Mouse (Mus musculus): ENCODE data around the gene 4930404N11Rik. TPM values are rescaled to one million over a fixed set of nuclear protein-coding genes. Genes with fewer than 3 reads are reported as not detected.
A peak's percentile ranks its signal among the peaks of the same experiment; 100 is the strongest.

The 4930404N11Rik gene
- total RNA-seq, 2 experiments from 2014 or later = 0.92 to 0.99 TPM

GRCm38 (mm10) chr10:81334324-81334723 lies 31.3 kb downstream of the 4930404N11Rik start:
- no peak for ATAC-seq (replicated peaks; ENCODE audit: poor library complexity)

DNA sequence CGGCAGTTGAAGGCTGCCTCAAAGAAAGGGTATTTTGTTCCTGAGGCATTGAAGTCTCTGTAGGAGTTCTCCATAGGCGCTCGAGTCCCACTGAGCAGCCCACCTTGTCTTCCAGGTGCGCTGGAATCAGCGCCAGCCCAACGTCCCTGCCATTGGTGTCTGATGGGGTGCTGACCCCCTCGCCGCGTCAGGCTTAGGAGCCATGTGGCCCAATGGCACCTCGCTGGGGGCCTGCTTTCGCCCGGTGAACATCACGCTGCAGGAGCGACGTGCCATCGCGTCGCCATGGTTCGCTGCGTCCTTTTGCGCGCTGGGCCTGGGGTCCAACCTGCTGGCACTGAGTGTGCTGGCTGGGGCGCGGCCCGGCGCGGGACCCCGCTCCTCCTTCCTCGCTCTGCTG lies 33.3 kb downstream of the 4930404N11Rik start:
- no peak for ATAC-seq (replicated peaks; ENCODE audit: poor library complexity)

- no peak for ATAC-seq (replicated peaks; ENCODE audit: poor library complexity)
Observed at GRCm38 (mm10) chr10:81330007-81330406, 35.6 kb downstream of the 4930404N11Rik start.

DNA sequence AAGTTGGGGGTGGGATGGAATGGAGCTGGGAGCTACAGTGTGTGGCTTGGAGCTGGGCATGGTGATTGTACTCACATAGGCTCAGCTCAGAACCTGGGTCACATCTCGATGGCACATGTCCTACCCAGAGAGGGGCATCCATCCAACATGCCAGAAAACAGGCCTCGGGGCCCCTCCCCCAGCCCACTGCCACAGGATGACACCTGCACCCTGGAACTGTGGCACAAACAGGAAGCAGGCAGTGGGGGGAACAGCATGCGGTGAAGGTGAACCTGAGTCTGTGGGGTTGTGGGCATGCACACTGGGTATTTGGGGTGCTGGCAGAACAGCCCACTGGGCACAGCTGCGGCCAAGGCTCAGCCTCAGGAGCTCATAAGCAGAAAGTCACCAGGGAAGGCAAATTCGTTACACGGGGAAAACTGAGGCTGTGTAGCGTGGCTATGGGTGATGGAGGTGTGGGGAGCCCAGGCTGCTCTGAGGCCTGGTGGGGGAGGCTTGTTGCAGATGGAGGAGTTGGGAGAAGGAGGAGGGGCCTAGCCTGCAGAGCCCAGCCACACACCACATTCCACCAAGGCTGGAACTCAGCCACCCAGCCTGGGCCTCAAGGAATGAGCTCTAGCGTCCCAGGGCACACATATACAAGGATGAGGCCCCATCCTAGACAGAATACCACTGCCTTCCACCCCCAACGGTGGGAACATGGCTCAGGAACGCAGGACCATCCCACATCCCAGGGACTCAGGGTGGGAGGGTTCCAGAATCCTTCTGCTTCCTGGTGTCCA lies 36.2 kb downstream of the 4930404N11Rik start:
- ATAC-seq (replicated peaks; ENCODE audit: poor library complexity) = no peak; the same call in 1 of the 2 replicates

DNA sequence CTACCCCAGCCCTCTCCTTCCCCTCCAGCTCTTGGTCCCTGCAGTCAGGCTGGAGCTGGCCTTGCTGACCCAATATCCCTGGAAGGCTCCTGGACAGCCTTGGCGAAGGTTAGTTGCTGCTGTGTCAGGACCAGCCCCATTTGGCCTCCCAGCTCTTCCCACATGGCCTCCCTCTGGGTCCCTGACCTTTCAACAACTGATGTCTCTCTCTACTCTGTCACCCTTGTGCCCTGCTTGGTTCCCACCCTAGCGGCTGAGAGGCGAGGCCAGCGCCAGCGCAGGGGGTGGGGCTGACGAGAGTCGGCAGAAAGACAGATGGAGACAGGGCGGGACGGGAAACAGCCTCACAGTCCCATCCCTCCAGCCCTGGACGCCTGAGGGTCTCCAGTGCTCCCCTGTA lies 37.2 kb downstream of the 4930404N11Rik start, which contains the start of gene Tbxa2r:
TSS of gene Tbxa2r (plus strand) at position 346 of the 400 bp plus-strand sequence.
- peak; percentile 71 for ATAC-seq (replicated peaks; ENCODE audit: poor library complexity)

DNA sequence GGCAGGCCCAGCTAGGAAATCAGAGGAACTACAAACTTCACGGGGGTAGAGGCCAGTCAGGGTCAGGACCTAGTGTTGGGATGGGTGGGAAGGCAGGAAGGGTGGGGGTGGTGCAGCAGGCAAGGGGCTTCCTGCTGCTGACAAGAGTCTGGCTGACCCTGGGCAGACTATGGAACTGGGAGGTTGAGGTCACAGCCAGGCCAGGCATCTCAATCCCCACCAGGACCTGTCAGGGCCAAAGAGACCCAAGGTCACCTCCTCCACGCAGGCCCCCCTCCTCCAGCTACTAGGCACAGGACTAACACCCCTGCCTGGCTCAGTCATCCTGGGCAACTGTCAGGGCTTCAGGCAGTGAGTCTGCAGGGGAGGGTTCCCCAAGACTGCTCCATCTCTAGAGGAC lies 37.7 kb downstream of the 4930404N11Rik start:
- ATAC-seq (replicated peaks; ENCODE audit: poor library complexity) = no peak

DNA sequence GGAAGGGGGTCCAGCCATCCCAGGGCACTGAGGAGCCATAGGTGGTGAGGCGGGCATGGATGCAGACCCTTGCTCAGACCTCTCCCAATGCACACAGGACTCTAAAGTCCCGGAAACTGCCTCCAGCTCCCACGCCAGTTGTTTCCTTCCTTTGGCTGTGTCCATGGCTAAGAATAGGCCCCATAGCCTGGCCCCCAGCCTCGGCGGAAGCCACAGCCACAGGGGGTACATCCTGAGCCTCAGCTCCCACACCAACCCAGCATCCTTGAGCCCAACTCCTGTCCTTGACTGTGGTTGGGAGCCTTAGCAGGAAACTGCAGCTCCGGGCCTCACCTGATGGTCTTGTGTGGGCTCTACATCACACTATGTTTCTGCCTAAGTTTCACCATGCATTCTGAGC lies 38.8 kb downstream of the 4930404N11Rik start:
- peak; percentile 30 for ATAC-seq (replicated peaks; ENCODE audit: poor library complexity)

DNA sequence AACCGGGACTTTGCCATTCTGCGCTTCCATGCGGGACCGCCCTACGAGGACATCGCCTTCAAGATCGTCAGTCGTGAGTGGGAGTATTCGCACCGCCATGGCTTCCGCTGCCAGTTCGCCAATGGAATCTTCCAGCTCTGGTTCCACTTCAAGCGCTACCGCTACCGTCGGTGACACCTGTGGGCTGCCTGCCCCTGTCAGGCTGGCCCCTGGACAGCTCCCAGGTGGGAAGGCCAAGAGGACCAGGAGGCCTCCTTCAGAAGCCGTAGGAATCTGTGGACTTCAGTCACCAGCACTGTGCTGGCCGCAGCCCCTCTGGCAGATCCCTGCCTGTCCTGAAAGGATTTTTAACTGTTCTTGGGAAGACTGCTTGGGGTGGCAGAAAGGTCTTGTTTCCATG lies 39.8 kb downstream of the 4930404N11Rik start:
- no peak for ATAC-seq (replicated peaks; ENCODE audit: poor library complexity)

GRCm38 (mm10) chr10:81325176-81325575 lies 40.4 kb downstream of the 4930404N11Rik start:
- no peak for ATAC-seq (replicated peaks; ENCODE audit: poor library complexity)

DNA sequence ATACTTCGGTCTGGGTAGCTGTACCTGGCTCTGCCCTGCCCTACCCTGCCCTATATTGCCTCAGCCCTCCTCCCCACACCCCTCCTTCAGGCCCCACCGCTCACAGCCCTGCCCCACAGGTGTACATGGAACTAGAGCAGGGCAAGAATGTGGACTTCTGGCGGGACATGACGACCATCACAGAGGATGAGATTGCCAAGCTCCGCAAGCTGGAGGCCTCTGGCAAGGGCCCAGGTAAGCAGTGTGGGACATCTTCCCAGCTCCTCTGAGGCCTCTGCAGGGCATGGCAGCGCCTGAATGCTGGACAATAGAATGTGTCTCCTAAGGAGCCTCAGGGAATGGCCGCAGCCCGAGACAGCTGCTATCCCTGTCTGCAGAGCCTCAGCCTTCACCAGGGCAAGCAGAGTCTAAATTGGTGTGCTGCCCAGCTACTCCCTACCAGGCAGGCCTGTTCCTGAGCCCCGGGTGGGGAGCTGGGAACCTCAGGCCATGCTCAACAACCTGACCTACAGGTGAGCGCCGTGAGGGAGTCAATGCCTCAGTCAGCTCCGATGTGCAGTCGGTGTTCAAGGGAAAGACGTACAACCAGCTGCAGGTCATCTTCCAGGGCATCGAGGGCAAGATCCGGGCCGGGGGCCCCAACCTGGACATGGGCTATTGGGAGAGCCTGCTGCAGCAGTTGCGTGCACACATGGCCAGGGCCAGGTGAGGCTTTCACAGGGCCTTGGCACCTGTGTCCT lies 41.7 kb downstream of the 4930404N11Rik start:
- ATAC-seq (replicated peaks; ENCODE audit: poor library complexity) = no peak

GRCm38 (mm10) chr10:81323141-81323775 lies 42.4 kb downstream of the 4930404N11Rik start:
- no peak for ATAC-seq (replicated peaks; ENCODE audit: poor library complexity)

DNA sequence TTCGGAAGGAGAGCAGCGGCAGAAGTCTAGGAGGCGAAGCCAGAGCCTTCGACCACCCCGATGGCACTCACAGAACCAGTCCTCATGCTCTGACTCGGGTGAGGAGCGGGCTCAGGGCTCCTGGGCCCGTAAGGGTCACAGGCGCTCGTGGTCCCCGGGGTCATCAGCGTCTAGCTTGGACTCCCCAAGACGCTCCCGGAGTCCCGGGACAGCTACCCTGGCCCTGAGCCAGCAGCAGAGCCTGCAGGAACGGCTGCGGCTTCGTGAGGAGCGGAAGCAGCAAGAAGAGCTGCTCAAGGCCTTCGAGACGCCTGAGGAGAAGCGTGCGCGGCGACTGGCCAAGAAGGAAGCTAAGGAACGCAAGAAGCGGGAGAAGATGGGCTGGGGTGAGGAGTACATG lies 43.2 kb downstream of the 4930404N11Rik start:
- ATAC-seq (replicated peaks; ENCODE audit: poor library complexity) = no peak

GRCm38 (mm10) chr10:81321436-81321835 lies 44.2 kb downstream of the 4930404N11Rik start:
- no peak for ATAC-seq (replicated peaks; ENCODE audit: poor library complexity)

DNA sequence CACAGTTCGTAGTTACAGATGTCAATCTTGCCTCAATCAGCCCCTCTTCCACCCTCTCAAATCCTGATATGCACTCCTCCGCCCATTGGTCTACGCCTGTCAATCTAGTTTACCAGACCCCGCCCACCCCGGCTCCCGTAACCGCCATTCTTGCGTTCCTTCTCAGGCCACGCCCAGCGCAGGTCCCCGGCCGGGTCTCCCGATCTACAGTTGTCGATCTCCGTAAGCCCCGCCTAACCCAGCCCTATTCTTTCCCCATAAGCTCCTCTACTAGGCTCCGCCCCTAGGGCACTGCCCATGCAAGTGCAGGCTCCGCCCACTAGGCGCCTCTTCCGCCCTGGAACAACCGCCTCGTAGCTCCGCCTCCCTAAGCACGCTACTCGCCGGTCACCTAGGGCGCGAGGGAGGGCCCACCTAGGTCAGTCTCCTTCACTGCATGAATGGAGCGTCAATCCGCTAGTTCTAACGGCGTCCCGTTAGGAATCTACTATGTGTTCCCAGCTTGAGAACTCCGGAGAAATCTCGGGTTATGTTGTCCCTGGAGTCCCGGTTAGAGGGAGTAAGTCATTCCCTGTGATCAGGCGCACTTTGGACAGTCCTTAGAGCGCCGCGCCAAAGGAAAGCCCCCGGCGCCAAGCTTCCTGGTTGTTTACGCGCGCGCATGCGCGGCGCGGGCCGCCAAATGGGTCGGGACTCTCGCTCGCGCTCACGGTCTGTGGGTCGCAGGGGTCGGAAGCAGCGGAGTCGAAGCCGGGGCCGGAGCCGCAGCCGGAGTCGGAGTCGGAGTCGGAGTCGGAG lies 44.9 kb downstream of the 4930404N11Rik start, which contains the start of gene Cactin:
TSS of gene Cactin (plus strand) at position 554 of the 798 bp plus-strand sequence.
- ATAC-seq (replicated peaks; ENCODE audit: poor library complexity) = peak; percentile 69

DNA sequence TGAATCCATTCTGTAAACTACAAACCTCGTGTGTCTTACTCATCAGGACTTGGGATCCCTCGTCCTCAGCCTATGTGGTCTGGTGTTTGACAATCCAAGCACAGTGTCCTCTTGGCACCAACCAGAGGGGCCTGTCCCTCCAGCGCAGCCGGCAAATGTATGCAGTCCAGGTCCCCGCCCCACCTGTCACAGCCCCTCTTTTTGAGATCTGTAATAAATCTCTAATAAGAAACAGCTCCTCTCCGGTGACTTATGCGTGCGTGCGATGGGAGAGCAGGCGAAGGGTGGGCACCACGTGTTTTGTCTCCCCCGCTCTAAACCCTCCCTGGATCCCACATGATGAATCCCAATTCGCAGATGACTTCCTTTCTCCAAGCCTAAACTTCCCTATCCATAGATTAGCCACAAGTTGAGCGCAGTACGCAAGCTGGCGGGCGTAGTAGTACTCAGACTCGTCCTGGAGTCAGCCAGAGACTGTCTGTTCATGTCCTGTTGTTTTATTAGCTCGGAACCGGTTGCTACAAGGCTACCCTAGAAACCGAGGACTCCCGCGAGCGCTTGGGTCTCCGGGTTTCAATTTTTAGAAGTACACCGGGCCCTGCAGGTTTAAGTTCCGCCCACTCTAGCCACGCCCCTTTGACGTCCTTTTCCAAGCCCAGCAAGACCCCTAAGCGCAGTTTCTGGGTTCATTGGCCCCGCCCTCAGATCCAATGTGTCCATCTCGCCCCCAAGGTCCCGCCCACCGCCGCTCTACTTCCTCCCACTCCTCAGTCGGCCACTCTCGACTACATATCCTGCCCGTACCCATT lies 45.7 kb downstream of the 4930404N11Rik start:
- ATAC-seq (replicated peaks; ENCODE audit: poor library complexity) = peak; percentile 69

DNA sequence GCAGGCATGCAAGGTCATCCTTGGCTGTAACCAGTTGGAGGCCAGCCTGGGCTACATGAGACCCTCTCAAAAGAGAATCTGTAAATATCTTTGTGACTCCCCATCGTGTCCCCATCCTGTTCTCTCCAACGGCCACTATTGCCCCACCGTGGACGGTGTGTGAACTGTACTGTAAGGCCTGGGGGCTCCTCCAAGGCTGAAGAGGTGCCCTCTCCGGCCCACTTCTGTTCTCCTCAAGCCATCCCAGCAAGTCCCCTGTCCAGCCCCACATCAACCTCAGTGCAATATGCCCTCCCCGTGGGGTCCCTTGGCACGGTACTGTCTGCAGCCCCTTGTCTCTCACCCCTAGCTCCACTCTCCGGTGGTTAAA lies 46.3 kb downstream of the 4930404N11Rik start:
- ATAC-seq (replicated peaks; ENCODE audit: poor library complexity) = no peak

GRCm38 (mm10) chr10:81318589-81319329 lies 46.9 kb downstream of the 4930404N11Rik start:
- ATAC-seq (replicated peaks; ENCODE audit: poor library complexity) = no peak

- peak; percentile 16 for ATAC-seq (replicated peaks; ENCODE audit: poor library complexity)
Observed at GRCm38 (mm10) chr10:81317273-81317672, 48.3 kb downstream of the 4930404N11Rik start.
